Comparison of ENCODE assay signal across 9 mouse cellular contexts in genomic region chr6:125110927-125111326, GRCm38 (mm10). TPM values are rescaled to one million over a fixed set of nuclear protein-coding genes. Genes with fewer than 3 reads are reported as not detected.
DNase-seq lines count a peak whose midpoint lies in the region; ATAC-seq and TF ChIP-seq lines count a peak whose summit lies in the region.
"Had no signal": no experiment of that assay in that cellular context is flagged by ENCODE, and none has a peak within 500 bp of the region (broad histone marks: within the 10 kb centered on the region; RNA-seq: fewer than 3 reads in every experiment).

No protein-coding gene starts in this region.

- H3K9me3 ChIP-seq in intestine, postnatal 0 days (ENCODE audit: control insufficient read depth) = no peaks in the 10 kb centered on the region
- H3K9me3 ChIP-seq in intestine, embryonic 15.5 days = no peaks in the 10 kb centered on the region
- H3K9me3 ChIP-seq in lung, postnatal 0 days (ENCODE audit: low read length) = no peaks in the 10 kb centered on the region
- H3K9me3 ChIP-seq: embryonic facial prominence, embryonic 15.5 days; limb, embryonic 13.5 days had no signal

- H3K27me3 ChIP-seq in intestine, postnatal 0 days (replicated peaks; ENCODE audit: control insufficient read depth, insufficient read depth, low read length) = no peaks in the 10 kb centered on the region
- H3K27me3 ChIP-seq in intestine, embryonic 15.5 days (replicated peaks) = no peaks in the 10 kb centered on the region
- no peaks in the 10 kb centered on the region for H3K27me3 ChIP-seq in lung, postnatal 0 days (replicated peaks; ENCODE audit: insufficient read depth, low read length)
- H3K27me3 ChIP-seq: embryonic facial prominence, embryonic 15.5 days; limb, embryonic 13.5 days had no signal

- H3K36me3 ChIP-seq in intestine, postnatal 0 days (ENCODE audit: control insufficient read depth, insufficient read depth) = peaks cover 91% of the 10 kb centered on the region
- H3K36me3 ChIP-seq in intestine, embryonic 15.5 days = peaks cover 80% of the 10 kb centered on the region
- H3K36me3 ChIP-seq in lung, postnatal 0 days (ENCODE audit: insufficient read depth, low read length) = peaks cover 85% of the 10 kb centered on the region

- H3K4me1 ChIP-seq in intestine, postnatal 0 days (replicated peaks; ENCODE audit: control insufficient read depth, insufficient read depth, low read length) = no peaks in the 10 kb centered on the region
- H3K4me1 ChIP-seq in intestine, embryonic 15.5 days (replicated peaks) = no peaks in the 10 kb centered on the region
- H3K4me1 ChIP-seq in cortical plate, adult 2 months (ENCODE audit: control insufficient read depth, insufficient read depth, low read length) = no peaks in the 10 kb centered on the region
- no peaks in the 10 kb centered on the region for H3K4me1 ChIP-seq in lung, postnatal 0 days (ENCODE audit: insufficient read depth, low read depth, low read length)
- H3K4me1 ChIP-seq: embryonic facial prominence, embryonic 15.5 days; limb, embryonic 13.5 days had no signal

- peak; percentile 68 for TF ChIP-seq CTCF in intestine, postnatal 0 days (IDR thresholded peaks at IDR 0.05; ENCODE audit: low read depth)
- peak; percentile 36; the same call in 1 of the 2 replicates for TF ChIP-seq CTCF in cortical plate, adult 2 months (IDR thresholded peaks at IDR 0.05; ENCODE audit: extremely low read depth, insufficient read depth, low read length)
- TF ChIP-seq CTCF in lung, postnatal 0 days (IDR thresholded peaks at IDR 0.05) = peak; percentile 63

- 92% methylated on average over 7 of the region's 7 CpGs for WGBS in intestine, postnatal 0 days
- 88% methylated on average over 7 of the region's 7 CpGs for WGBS in intestine, embryonic 15.5 days
- WGBS in lung, postnatal 0 days = 83% methylated on average over 7 of the region's 7 CpGs

- no peak overlapping the region for H3K4me3 ChIP-seq in intestine, postnatal 0 days (ENCODE audit: low read depth, low read length)
- H3K4me3 ChIP-seq in intestine, embryonic 15.5 days (replicated peaks) = no peak overlapping the region
- no peak overlapping the region for H3K4me3 ChIP-seq in cortical plate, adult 2 months (ENCODE audit: insufficient read depth, low read length)
- no peak overlapping the region for H3K4me3 ChIP-seq in lung, postnatal 0 days (ENCODE audit: low read depth, low read length)
- H3K4me3 ChIP-seq: embryonic facial prominence, embryonic 15.5 days; limb, embryonic 13.5 days had no signal

- no peak for TF ChIP-seq POLR2A in cortical plate, adult 2 months (IDR thresholded peaks at IDR 0.05; ENCODE audit: extremely low read depth, insufficient read depth, low read length)

- H3K4me2 ChIP-seq in intestine, postnatal 0 days (replicated peaks; ENCODE audit: low read depth) = no peak overlapping the region
- H3K4me2 ChIP-seq in intestine, embryonic 15.5 days (replicated peaks) = no peak overlapping the region
- no peak overlapping the region for H3K4me2 ChIP-seq in lung, postnatal 0 days (replicated peaks; ENCODE audit: low read depth, low read length)
- H3K4me2 ChIP-seq: embryonic facial prominence, embryonic 15.5 days; limb, embryonic 13.5 days had no signal

- no peak for TF ChIP-seq EP300 in lung, postnatal 0 days (IDR thresholded peaks at IDR 0.05)

- H3K27ac ChIP-seq in intestine, postnatal 0 days (ENCODE audit: low read depth, low read length) = no peak overlapping the region
- H3K27ac ChIP-seq in intestine, embryonic 15.5 days = no peak overlapping the region
- H3K27ac ChIP-seq in cortical plate, adult 2 months (ENCODE audit: insufficient read depth, low read length) = no peak overlapping the region
- no peak overlapping the region for H3K27ac ChIP-seq in lung, postnatal 0 days (ENCODE audit: low read length)
- H3K27ac ChIP-seq: embryonic facial prominence, embryonic 15.5 days; limb, embryonic 13.5 days had no signal

- H3K9ac ChIP-seq in intestine, postnatal 0 days (ENCODE audit: low read depth, low read length) = no peak overlapping the region
- no peak overlapping the region for H3K9ac ChIP-seq in intestine, embryonic 15.5 days
- no peak overlapping the region for H3K9ac ChIP-seq in lung, postnatal 0 days (replicated peaks; ENCODE audit: low read depth)
- H3K9ac ChIP-seq: embryonic facial prominence, embryonic 15.5 days; limb, embryonic 13.5 days had no signal

- peak; percentile 38; the same call in 1 of the 2 replicates for ATAC-seq in intestine, postnatal 0 days
- ATAC-seq in intestine, embryonic 15.5 days = no peak
- no peak; the same call in 1 of the 2 replicates for ATAC-seq in lung, postnatal 0 days
- no peak for ATAC-seq in inflammation-experienced regulatory T-cells, adult 6 months

- DNase-seq in 3134 (ENCODE audit: extremely low read depth, insufficient read length, low spot score) = peak; percentile 44
- peak; percentile 52 to 62 for DNase-seq in B cell, adult 2 months
- DNase-seq in lung, postnatal 0 days (ENCODE audit: low spot score) = peak; percentile 32

RNA-seq across cellular contexts. Expression of gene Chd4, which starts 15.1 kb away (rescaled TPM):
- polyA plus RNA-seq in intestine, postnatal 0 days (2015; fragmentation: Nextera tagmentation; extraction: Ambion mirVana) = 30.7 and 34.2 TPM in 2 replicates
- 62.3 and 62.6 TPM in 2 replicates for polyA plus RNA-seq in intestine, embryonic 15.5 days (2015; fragmentation: Nextera tagmentation; extraction: Ambion mirVana)
- polyA plus RNA-seq in cortical plate, adult 2 months (2012; rRNA removed) = 79.0 and 80.7 TPM in 2 replicates
- polyA plus RNA-seq in lung, postnatal 0 days (2015; fragmentation: Nextera tagmentation; extraction: Ambion mirVana) = 53.5 and 59.8 TPM in 2 replicates
- 10 to 100 TPM; 47.0 to 76.3 (median 61.6) TPM for polyA plus RNA-seq in inflammation-experienced regulatory T-cells, adult 6 months (2017; shearing (Covaris generic))

RNA-seq across cellular contexts. Expression of gene Nop2, which starts 20.8 kb away (rescaled TPM):
- 21.9 and 22.6 TPM in 2 replicates for polyA plus RNA-seq in intestine, postnatal 0 days (2015; fragmentation: Nextera tagmentation; extraction: Ambion mirVana)
- polyA plus RNA-seq in intestine, embryonic 15.5 days (2015; fragmentation: Nextera tagmentation; extraction: Ambion mirVana) = 68.1 and 70.3 TPM in 2 replicates
- 20.0 and 21.5 TPM in 2 replicates for polyA plus RNA-seq in cortical plate, adult 2 months (2012; rRNA removed)
- polyA plus RNA-seq in lung, postnatal 0 days (2015; fragmentation: Nextera tagmentation; extraction: Ambion mirVana) = 16.9 and 17.7 TPM in 2 replicates
- 10 to 100 TPM; 32.7 to 50.7 (median 48.1) TPM for polyA plus RNA-seq in inflammation-experienced regulatory T-cells, adult 6 months (2017; shearing (Covaris generic))

RNA-seq across cellular contexts. Expression of gene Iffo1, which starts 34.1 kb away (rescaled TPM):
- 3.2 and 3.9 TPM in 2 replicates for polyA plus RNA-seq in intestine, postnatal 0 days (2015; fragmentation: Nextera tagmentation; extraction: Ambion mirVana)
- polyA plus RNA-seq in intestine, embryonic 15.5 days (2015; fragmentation: Nextera tagmentation; extraction: Ambion mirVana) = 6.9 and 7.2 TPM in 2 replicates
- 96.9 and 97.6 TPM in 2 replicates for polyA plus RNA-seq in cortical plate, adult 2 months (2012; rRNA removed)
- polyA plus RNA-seq in lung, postnatal 0 days (2015; fragmentation: Nextera tagmentation; extraction: Ambion mirVana) = 7.1 and 8.3 TPM in 2 replicates
- 10 to 100 TPM in 1 of 3 experiments, 1 to 10 TPM in 2; 6.9 to 12.4 (median 9.8) TPM for polyA plus RNA-seq in inflammation-experienced regulatory T-cells, adult 6 months (2017; shearing (Covaris generic))

RNA-seq across cellular contexts. Expression of gene Lpar5, which starts 43.2 kb away (rescaled TPM):
- 9.2 and 9.9 TPM in 2 replicates for polyA plus RNA-seq in intestine, postnatal 0 days (2015; fragmentation: Nextera tagmentation; extraction: Ambion mirVana)
- polyA plus RNA-seq in intestine, embryonic 15.5 days (2015; fragmentation: Nextera tagmentation; extraction: Ambion mirVana) = 5.8 and 6.1 TPM in 2 replicates
- polyA plus RNA-seq in cortical plate, adult 2 months (2012; rRNA removed) = 1.0 and 1.3 TPM in 2 replicates
- polyA plus RNA-seq in lung, postnatal 0 days (2015; fragmentation: Nextera tagmentation; extraction: Ambion mirVana) = 0.19 and 0.44 TPM in 2 replicates
- polyA plus RNA-seq in inflammation-experienced regulatory T-cells, adult 6 months (2017; shearing (Covaris generic)) = 10 to 100 TPM; 10.4 to 19.3 (median 12.1) TPM

RNA-seq across cellular contexts. Expression of gene Gapdh, which starts 55.3 kb away (rescaled TPM):
- polyA plus RNA-seq in intestine, postnatal 0 days (2015; fragmentation: Nextera tagmentation; extraction: Ambion mirVana) = 1,338 and 1,629 TPM in 2 replicates
- 2,230 and 2,316 TPM in 2 replicates for polyA plus RNA-seq in intestine, embryonic 15.5 days (2015; fragmentation: Nextera tagmentation; extraction: Ambion mirVana)
- 4,394 and 4,549 TPM in 2 replicates for polyA plus RNA-seq in cortical plate, adult 2 months (2012; rRNA removed)
- 381 and 429 TPM in 2 replicates for polyA plus RNA-seq in lung, postnatal 0 days (2015; fragmentation: Nextera tagmentation; extraction: Ambion mirVana)
- polyA plus RNA-seq in inflammation-experienced regulatory T-cells, adult 6 months (2017; shearing (Covaris generic)) = 100 to 1,000 TPM; 217 to 463 (median 365) TPM
